Mouse (Mus musculus) yolk sac, embryonic 10.5 days (tissue): ENCODE data around the gene Commd9.
A peak's percentile ranks its signal among the peaks of the same experiment; 100 is the strongest.

Source experiments
- DNase-seq: peaks from one replicate; pipeline ENCODE4 v3.0.0-alpha.2; 2017; ENCODE audit warnings: low spot score

Gene Commd9

GRCm38 (mm10) chr2:101885768-101886438 lies at the start of gene Commd9:
Gene Commd9, plus strand, starts transcription at chr2:101886247.
- peak; percentile 95 for DNase-seq

GRCm38 (mm10) chr2:101842756-101843155 lies 43.3 kb upstream of the Commd9 start:
- DNase-seq = no peak

DNA sequence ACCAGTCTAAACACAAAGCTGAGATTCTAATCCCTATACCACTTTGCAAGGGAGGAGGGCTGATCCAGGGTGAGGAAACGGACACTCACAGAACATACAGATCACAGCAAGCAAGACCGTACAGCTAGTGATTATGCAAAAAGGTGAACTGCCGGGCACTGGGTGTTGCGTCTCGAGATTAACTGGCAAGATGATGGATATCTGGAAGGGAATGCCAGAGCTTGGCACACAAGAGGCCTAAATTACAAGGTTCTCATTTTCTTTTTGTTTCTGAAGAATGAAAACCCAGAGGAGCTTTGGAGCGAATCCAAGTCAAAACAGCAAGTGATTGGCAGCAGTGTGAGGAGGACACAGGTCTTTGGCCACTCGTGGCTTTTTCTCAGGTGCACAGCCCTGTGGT lies 31.3 kb upstream of the Commd9 start:
- no peak for DNase-seq

DNA sequence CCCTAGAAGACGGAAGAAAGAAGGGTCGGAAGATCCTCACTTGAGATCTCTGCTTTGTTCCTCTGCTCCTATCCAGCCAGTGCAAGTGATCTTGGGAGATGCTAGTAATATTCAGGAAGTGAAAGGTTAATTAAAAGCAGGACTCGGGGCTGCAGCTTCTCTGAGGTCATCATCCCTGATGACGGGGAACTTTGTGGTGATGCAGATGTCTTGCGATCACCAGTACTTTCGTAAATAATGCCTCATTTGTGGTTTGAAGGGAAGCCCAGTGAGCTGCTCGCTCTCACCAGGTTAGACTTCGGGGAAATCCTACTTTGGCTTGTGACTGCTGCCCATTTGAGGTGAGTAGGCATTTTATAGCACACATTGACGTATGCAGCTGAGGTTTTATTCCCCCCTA lies 29.9 kb upstream of the Commd9 start:
- no peak for DNase-seq

- DNase-seq = no peak
Observed at GRCm38 (mm10) chr2:101860920-101861485, 25.0 kb upstream of the Commd9 start.

DNA sequence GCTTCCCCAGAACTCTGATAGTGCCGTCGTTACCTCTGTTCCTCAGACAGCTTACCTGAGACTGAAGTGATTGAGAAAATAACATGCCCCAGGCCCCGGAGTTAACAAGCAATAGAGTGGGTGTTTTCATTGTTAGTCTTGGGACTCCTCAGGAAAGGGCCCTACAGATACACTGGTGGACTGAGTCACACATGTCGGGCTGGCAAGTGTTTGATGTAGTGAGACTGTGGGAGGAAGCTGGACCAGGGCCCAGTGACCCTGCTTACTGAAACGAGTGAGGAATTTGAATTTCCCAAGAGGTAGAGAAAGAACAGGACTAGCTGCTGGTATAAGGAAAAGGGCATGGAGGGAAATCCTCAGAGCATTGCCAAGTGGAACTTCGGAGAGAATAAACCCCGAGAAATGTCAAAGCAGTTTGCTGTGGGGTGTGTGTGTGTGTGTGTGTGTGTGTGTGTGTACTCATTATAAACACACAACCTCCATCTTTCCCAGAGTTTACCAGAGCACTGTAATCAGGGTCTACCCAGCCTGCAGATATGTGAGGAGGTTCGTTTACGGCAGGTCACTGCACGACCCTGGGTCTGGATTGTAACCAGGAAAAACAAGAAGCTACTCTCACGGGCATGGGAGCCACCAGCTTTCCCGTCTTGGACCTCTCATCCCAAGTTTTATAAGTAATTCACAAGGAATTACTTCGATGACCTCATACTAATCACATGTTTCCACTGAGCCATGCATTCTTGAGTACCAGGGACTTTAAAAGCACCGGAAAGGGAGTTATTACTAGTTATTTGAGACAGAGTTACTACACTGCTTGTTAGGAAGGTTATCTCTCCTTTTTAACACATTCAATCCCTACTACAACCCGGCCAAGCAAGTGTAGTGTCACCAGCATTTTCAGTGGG lies 23.6 kb upstream of the Commd9 start:
- no peak for DNase-seq

- DNase-seq = no peak
Observed at GRCm38 (mm10) chr2:101868683-101869082, 17.4 kb upstream of the Commd9 start.

DNA sequence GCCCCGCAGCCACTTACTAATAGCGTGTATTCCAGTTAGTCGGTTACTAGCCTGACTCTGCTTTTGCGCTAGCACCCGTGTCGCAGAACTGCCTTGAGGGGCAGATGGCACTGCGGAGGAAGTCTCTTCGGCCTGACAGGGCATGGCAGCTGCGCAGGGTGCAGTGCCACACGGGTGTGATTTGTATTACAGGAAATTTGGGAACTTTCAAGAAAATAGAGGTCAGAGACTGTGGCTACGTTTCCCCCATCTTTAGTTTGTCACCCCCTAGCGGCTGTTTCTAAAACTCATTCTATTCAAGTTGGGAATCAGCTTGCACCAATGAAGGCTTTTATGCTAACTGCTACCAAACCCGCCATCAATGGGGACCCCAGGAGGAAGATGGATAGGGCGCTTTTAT lies 14.9 kb upstream of the Commd9 start:
- peak; percentile 35 for DNase-seq

DNA sequence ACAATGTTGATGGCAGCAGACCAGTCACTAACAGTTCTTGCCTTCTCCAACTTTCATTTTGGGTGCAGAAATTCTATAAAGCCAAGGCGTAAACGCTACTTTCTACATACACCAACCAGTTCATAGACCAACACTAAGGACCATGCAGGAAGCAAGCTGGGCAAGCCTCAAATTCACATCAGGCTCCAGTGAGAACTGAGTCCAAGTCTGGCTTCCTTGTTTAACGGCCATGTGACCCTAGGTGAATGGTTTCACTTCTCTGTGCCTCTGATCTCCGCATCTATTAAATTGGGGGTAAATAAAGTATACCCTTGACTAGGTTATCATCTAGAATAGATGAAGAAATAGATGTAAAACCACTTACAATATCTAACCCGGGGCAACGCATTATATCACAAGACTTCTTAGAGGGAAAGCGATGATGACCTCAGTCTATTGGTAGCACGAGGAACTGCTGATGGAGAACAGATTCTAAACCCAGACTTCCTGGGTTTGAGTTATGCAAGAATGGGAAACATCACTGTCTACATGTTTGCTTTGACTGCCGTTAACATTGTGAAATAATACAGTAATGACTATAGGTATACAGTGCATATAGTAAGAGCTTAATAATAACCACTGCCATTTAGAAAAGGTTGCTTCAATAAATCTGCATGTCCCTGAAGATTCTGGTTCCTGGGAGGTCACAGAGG lies 4.4 kb upstream of the Commd9 start:
- no peak for DNase-seq

DNA sequence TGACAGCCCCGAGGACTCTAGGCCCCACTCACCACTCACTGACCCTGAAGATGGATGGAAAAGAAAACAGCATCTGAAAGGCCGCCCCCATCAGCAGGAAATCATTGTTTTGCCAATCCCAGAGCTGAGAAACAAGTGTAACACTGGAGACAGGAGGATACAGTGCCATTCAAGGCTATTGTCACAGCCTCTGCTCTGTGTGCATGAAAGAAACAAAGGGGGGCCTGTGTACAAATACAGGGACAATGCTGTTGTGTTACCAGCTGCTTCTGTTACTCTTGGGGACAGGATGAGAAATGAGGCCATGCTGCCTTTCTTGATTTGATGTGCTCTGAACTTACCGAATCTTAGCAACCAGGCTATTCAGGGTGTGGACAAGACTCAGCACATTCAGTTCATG lies 3.0 kb upstream of the Commd9 start, which contains the start of gene Prr5l:
Gene Prr5l (minus strand): TSS at position 30 of the 400 bp plus-strand sequence.
- DNase-seq = no peak

DNA sequence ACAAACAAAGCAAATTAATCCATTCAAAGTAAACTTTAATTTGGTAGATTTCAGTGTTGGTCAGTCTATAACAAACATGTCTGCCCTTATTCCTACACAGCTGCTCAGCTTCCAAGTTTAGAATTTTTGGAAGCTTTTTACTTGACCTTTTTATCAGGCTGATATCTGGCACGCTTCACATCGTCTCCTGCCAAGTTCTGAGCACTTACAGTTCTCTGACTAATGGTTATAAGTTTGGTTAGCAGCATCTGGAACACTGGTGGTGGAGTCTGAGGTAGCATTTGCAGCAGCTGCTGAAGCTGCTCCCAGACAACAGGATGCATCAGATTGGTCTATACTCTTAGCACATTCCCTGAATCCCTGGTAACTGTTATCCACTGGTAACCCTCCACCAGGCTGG lies 1.8 kb upstream of the Commd9 start:
- DNase-seq = no peak

DNA sequence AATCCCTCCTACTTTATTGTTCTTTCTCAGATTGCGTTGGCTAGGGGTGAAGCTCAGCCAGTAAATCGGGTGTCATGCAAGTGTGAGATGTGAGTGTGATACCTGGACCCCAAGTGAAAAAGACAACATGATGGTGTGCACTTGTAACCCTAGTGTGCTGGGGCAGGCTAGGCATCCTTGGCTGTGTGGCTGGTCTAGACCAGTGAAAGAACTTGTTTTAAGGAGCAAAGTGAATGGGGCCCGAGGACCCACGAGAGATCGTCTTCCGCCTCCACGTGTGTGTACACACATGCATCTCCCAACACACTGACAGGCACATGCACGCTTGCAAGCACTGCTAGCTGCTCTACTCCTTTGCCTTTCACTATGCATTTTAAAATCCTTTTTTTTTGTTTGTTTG lies 2.8 kb downstream of the Commd9 start:
- DNase-seq = no peak

- DNase-seq = no peak
Observed at GRCm38 (mm10) chr2:101891143-101891542, 5.1 kb downstream of the Commd9 start.

DNA sequence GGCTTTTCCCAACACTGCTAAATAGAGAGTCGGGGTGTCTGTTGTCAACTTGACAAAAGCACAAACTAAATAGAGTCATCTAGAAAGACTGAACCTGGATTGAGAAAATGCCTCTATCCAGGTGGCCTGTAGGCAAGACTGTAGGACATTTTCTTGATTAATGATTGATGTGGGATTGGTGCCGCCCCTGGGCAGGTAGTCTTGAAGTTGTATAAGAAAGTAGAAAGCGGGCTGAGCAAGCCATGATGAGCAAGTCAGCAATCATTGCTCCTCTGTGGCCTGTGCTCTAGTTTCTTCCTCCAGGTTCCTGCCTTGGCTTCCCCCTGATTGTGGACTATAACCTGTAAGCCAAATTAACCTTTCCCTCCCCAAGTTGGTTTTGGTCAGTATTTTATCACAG lies 8.1 kb downstream of the Commd9 start:
- DNase-seq = no peak

GRCm38 (mm10) chr2:101896425-101897204 lies 10.6 kb downstream of the Commd9 start:
- DNase-seq = no peak

DNA sequence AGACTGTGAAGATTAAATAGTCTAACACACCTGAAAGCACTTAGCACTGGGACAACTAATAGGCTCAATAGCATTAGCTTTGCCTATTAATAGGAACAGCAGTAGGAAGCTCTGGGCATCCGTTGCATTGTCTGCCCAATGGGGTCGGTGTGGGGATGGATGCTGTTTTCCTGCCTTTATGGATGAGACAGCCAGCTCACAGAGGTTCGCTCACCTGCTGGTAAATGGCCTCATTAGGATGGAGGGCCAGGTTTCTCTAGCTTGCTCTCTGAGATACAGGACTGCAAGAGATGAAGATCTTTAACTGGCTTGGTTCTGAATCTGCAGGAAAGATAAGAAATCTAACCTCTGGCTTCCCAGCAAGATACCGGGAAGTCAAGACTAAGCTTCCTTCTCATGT lies 16.1 kb downstream of the Commd9 start:
- no peak for DNase-seq

GRCm38 (mm10) chr2:101905534-101906378 lies 19.7 kb downstream of the Commd9 start:
- peak; percentile 85 for DNase-seq

DNA sequence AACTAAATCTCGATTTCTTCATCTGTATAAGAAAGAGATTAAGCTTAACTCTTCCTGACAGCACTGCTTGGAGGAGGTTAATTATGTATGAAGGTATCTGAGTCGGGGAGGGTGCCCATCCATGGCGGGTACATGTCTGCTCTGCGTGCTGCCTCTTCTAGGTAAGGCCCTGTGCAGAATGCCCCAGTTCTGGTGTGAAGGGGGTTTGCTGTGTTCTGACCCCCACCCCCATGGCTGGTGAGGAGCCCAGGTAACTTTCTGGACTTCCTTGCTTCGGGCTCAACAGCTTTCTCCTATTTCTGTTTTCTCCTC lies 20.3 kb downstream of the Commd9 start:
- DNase-seq = no peak

DNA sequence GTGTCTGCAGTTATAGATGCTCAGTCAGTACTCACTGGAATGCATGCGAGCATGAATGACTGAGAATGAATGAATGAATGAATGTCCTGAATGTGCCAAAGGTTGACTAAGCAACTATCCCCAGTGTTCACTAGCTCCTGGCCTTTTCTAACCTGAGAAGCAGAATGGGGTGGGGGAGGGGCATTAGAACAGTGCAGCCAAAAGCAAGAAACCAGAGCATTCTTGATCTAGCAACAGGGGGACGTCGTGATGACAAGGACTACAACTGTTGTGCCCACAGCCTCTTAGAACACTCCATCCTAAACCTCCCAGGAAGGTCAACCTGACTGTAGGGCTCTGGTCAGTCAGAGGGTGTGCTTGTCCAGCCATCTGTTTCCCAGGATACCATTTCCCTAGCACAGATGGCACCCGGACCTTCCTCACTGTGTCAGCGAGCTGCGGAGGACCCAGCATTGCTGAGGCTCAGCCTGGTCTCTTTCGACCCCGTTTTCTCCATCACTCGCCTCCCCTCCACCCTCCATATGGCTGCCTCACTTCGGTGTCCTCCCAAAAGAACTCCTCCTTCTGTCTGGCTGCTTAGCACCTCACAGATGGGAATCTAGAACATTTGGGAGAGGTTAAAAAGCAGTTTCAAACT lies 21.5 kb downstream of the Commd9 start:
- no peak for DNase-seq

- DNase-seq = no peak
Observed at GRCm38 (mm10) chr2:101908773-101909172, 22.7 kb downstream of the Commd9 start.
